Mouse (Mus musculus) liver, embryonic 16.5 days (tissue): Measurements from ENCODE around the gene Rprd1b. TPM values are rescaled to one million over a fixed set of nuclear protein-coding genes. Genes with fewer than 3 reads are reported as not detected.

Source experiments
- ATAC-seq: fragments of 200-750 bp; cut with Nextera tagmentation; 2 replicates; pipeline ENCODE4 v1.8.0; 2017; ENCODE audit warnings: low read depth, mild to moderate bottlenecking, moderate number of reproducible peaks, moderate library complexity
- H3K27ac ChIP-seq: fragments of 300-500 bp; sonication (generic); 2 replicates; pipeline ENCODE4 v1.5.1; 2014; ENCODE audit warnings: mild to moderate bottlenecking, low read length
- H3K27me3 ChIP-seq: fragments of 300-500 bp; sonication (generic); 2 replicates; pipeline ENCODE4 v1.6.1; 2014; ENCODE audit warnings: low read depth, low read length, mixed read lengths; ENCODE audit not compliant: control insufficient read depth, insufficient read depth
- H3K36me3 ChIP-seq: fragments of 300-500 bp; sonication (generic); 2 replicates; pipeline ENCODE4 v1.6.1; 2014; ENCODE audit warnings: mild to moderate bottlenecking; ENCODE audit not compliant: control insufficient read depth, insufficient read depth
- H3K4me1 ChIP-seq: fragments of 300-500 bp; sonication (generic); 2 replicates; pipeline ENCODE4 v1.6.1; 2014; ENCODE audit warnings: low read depth, low read length, mixed read lengths; ENCODE audit not compliant: control insufficient read depth
- H3K4me2 ChIP-seq: fragments of 300-500 bp; sonication (generic); 2 replicates; pipeline ENCODE4 v1.6.1; 2014; ENCODE audit warnings: low read depth, low read length, mixed read lengths
- H3K4me3 ChIP-seq: fragments of 300-500 bp; sonication (generic); 2 replicates; pipeline ENCODE4 v1.5.1; 2014; ENCODE audit warnings: low read depth, mild to moderate bottlenecking, low read length
- H3K9ac ChIP-seq: fragments of 300-500 bp; sonication (generic); 2 replicates; pipeline ENCODE4 v1.6.1; 2014; ENCODE audit warnings: low read depth, low read length
- H3K9me3 ChIP-seq: fragments of 300-500 bp; sonication (generic); replicated peaks from 2 replicates; pipeline ENCODE4 v1.6.1; 2016; ENCODE audit warnings: low read length; ENCODE audit not compliant: control insufficient read depth
- WGBS: fragments of 180-500 bp; shearing (Covaris S2); extraction: QIAGEN DNeasy Blood & Tissue Kit; methylation state at CpG from one replicate; pipeline ENCODE4 v1.1.7; 2014; ENCODE audit not compliant: insufficient replicate concordance; 5-methylcytosine and 5-hydroxymethylcytosine counted together
- polyA plus RNA-seq: library from polyadenylated mRNA; unstranded; fragments of >200 nt; fragmentation: Nextera tagmentation; extraction: Ambion mirVana; gene quantifications from 2 replicates; pipeline ENCODE4 v1.2.1, GENCODE M21; 2015

Rprd1b gene
- polyA plus RNA-seq, 1 experiment from 2014 or later, result 25.1 TPM

DNA sequence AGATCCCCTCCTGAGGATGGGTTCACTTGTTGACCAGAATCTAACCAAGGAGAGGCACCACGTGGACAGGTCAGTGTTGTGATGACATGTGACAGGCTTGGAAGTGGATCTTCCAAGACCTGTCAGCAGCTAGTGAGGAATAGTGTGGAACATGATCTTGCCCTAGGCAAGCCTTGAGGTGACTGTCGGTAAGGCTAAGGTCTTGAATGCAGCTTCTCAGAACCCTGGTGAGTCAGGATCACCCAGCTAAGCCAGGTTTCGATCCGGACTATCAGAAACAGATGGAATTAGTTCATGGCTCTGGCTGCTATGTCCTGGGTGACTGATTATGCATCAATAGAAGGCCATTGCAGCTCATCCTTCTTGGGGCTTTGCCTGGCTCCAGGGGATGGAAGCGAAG is 70.4 kb downstream of the Rprd1b start:
- no peaks in the 10 kb centered on the region for H3K36me3 ChIP-seq
- WGBS, result 65% methylated on average over 5 of the region's 5 CpGs

GRCm38 (mm10) chr2:158099537-158099936 is 71.2 kb downstream of the Rprd1b start:
- Histone ChIP-seq H3K9ac (no peak overlapping the region), H3K4me1 (no peaks in the 10 kb centered on the region), H3K27me3 (no peaks in the 10 kb centered on the region), H3K9me3 (no peaks in the 10 kb centered on the region), H3K36me3 (no peaks in the 10 kb centered on the region), H3K4me2 (no peak overlapping the region), H3K4me3 (no peak overlapping the region), H3K27ac (no peak overlapping the region)
- ATAC-seq, result no peak
- WGBS, result 61% methylated on average over 3 of the region's 3 CpGs

More for the DNA sequence above, 70.4 kb downstream of the Rprd1b start:
- no peaks in the 10 kb centered on the region for H3K9me3 ChIP-seq
- no peak overlapping the region for H3K4me3 ChIP-seq
- no peak for ATAC-seq
- H3K27me3 ChIP-seq, result no peaks in the 10 kb centered on the region
- no peak overlapping the region for H3K9ac ChIP-seq
- no peaks in the 10 kb centered on the region for H3K4me1 ChIP-seq
- no peak overlapping the region for H3K4me2 ChIP-seq
- no peak overlapping the region for H3K27ac ChIP-seq

GRCm38 (mm10) chr2:158101768-158102167 is 73.5 kb downstream of the Rprd1b start:
- Histone ChIP-seq H3K36me3 (no peaks in the 10 kb centered on the region), H3K4me3 (no peak overlapping the region), H3K27ac (no peak overlapping the region), H3K4me2 (no peak overlapping the region), H3K27me3 (no peaks in the 10 kb centered on the region), H3K9me3 (no peaks in the 10 kb centered on the region), H3K4me1 (no peaks in the 10 kb centered on the region), H3K9ac (no peak overlapping the region)
- ATAC-seq, result no peak
- 60% methylated on average over 5 of the region's 5 CpGs for WGBS

DNA sequence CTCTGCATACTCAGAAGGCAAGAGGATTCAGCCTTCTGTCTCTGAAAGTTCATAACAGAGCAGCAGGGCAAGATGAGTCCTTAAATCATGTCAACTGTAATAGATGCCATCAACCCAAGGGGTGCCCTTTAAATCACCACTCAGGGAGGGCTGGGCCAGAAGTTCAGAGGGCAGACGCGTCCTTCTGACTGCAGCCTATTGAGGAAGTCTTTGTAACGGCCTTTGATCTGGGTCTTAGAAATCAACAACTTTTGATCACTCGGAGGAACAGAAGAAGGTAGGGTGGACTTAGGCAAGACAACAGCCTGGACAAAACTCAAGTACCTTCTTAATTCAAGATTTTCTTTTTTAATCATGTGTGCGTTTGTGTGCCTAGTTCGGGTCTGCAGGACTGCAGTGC is 76.7 kb downstream of the Rprd1b start:
- ATAC-seq, result no peak
- Histone ChIP-seq H3K4me3 (no peak overlapping the region), H3K27ac (no peak overlapping the region), H3K36me3 (no peaks in the 10 kb centered on the region), H3K4me1 (peaks cover 7% of the 10 kb centered on the region), H3K9ac (no peak overlapping the region), H3K27me3 (no peaks in the 10 kb centered on the region), H3K9me3 (no peaks in the 10 kb centered on the region), H3K4me2 (no peak overlapping the region)
- 73% methylated on average over 6 of the region's 6 CpGs for WGBS

DNA sequence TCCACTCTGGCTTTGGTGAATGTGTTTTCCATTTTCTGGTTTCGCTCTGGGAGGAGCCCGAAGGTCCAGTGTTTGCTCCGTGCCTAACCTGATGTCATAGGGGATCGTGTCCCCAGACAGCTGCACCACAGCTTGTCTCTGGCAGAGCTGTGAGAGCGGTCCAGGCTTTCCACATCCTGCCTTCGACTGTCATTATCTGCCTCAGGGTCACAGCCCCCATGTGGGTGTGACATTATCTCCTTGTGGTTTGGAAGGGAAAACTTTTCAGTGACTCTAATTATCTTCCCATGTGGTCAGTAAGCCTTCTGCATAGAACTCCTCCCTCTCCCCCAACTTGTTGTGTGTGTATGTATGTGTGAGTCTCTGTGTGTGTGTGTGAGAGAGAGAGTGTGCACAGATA is 77.3 kb downstream of the Rprd1b start:
- no peaks in the 10 kb centered on the region for H3K36me3 ChIP-seq
- 39% methylated on average over 6 of the region's 6 CpGs for WGBS
- no peaks in the 10 kb centered on the region for H3K9me3 ChIP-seq
- H3K27ac ChIP-seq, result no peak overlapping the region
- peaks cover 7% of the 10 kb centered on the region for H3K4me1 ChIP-seq
- no peak overlapping the region for H3K9ac ChIP-seq
- no peak for ATAC-seq
- no peaks in the 10 kb centered on the region for H3K27me3 ChIP-seq
- H3K4me3 ChIP-seq, result no peak overlapping the region
- no peak overlapping the region for H3K4me2 ChIP-seq

- Histone ChIP-seq H3K9me3 (no peaks in the 10 kb centered on the region), H3K27me3 (no peaks in the 10 kb centered on the region), H3K4me1 (peaks cover 7% of the 10 kb centered on the region), H3K27ac (no peak overlapping the region), H3K9ac (no peak overlapping the region), H3K36me3 (no peaks in the 10 kb centered on the region), H3K4me3 (no peak overlapping the region), H3K4me2 (no peak overlapping the region)
- WGBS, result 31% methylated on average over 6 of the region's 6 CpGs
- peak; percentile 67 for ATAC-seq
Observed at GRCm38 (mm10) chr2:158106947-158107587, 78.8 kb downstream of the Rprd1b start.

- Histone ChIP-seq H3K9ac (no peak overlapping the region), H3K36me3 (no peaks in the 10 kb centered on the region), H3K4me1 (peaks cover 26% of the 10 kb centered on the region), H3K4me3 (no peak overlapping the region), H3K4me2 (no peak overlapping the region), H3K27ac (no peak overlapping the region), H3K9me3 (no peaks in the 10 kb centered on the region), H3K27me3 (no peaks in the 10 kb centered on the region)
- no peak for ATAC-seq
- 29% methylated on average over 8 of the region's 8 CpGs for WGBS
Observed at GRCm38 (mm10) chr2:158109516-158109915, 81.2 kb downstream of the Rprd1b start.

DNA sequence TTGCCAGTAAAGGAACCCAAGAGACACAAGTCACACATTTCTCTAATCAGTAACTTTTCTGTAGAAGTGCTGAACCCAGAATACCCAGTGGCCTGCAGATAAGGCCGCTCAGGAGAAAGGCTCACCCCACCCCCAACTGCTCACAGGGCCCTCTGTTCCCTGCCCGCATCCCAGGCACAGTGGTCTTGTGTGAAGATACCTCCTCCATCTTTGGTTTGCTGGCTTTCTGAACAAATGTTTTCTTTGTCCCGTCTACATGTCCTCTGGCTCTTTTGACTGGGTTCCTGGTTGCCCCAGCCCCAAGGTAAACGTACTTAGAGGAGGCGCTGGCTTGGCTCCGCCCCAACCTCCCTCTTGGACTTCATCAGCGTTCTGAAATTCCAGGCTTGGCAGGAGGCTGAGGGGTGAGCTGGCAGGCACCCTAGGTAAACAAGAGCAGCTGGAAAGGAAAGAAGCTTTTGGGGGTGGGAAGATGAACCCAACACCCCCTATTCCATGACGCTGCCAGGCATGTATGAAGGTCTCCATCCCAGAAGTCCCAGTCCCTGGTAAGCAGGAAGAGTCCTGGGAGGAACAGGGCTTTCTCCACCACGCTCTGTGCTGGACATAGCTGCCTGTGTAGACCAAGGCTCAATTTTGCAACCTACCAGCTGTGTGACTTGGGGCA is 85.4 kb downstream of the Rprd1b start:
- Histone ChIP-seq H3K27me3 (no peaks in the 10 kb centered on the region), H3K4me2 (peak overlapping the region; percentile 60), H3K36me3 (peaks cover 20% of the 10 kb centered on the region), H3K9ac (peak overlapping the region; percentile 48), H3K27ac (peak overlapping the region; percentile 82), H3K4me1 (peaks cover 44% of the 10 kb centered on the region), H3K4me3 (peak overlapping the region; percentile 37), H3K9me3 (no peaks in the 10 kb centered on the region)
- ATAC-seq, result peak; percentile 87
- WGBS, result 24% methylated on average over 9 of the region's 9 CpGs

- 48% methylated on average over 5 of the region's 5 CpGs for WGBS
- Histone ChIP-seq H3K9ac (no peak overlapping the region), H3K27me3 (no peaks in the 10 kb centered on the region), H3K4me1 (peaks cover 43% of the 10 kb centered on the region), H3K4me3 (no peak overlapping the region), H3K4me2 (no peak overlapping the region), H3K27ac (peak overlapping the region; percentile 54), H3K9me3 (no peaks in the 10 kb centered on the region), H3K36me3 (peaks cover 31% of the 10 kb centered on the region)
- no peak for ATAC-seq
Observed at GRCm38 (mm10) chr2:158114931-158115330, 86.6 kb downstream of the Rprd1b start.
